Mouse (Mus musculus): Measurements from ENCODE around the gene Atp7b. TPM values are rescaled to one million over a fixed set of nuclear protein-coding genes. Genes with fewer than 3 reads are reported as not detected.

Gene Atp7b
- total RNA-seq, 2 experiments from 2014 or later = 1.4 to 1.6 TPM

Other genes starting within 250 kb of the Atp7b start
- gene Defb50, start 236.8 kb downstream of the Atp7b start, total RNA-seq (2021) = not detected
- gene Defb2, start 220.4 kb downstream of the Atp7b start, total RNA-seq (2021) = not detected
- gene Defb10, start 201.4 kb downstream of the Atp7b start, total RNA-seq (2021) = not detected
- gene Defb9, start 174.9 kb downstream of the Atp7b start, total RNA-seq (2021) = not detected
- not detected for gene Defb11, start 153.9 kb downstream of the Atp7b start, total RNA-seq (2021)
- gene Defb15, start 127.6 kb downstream of the Atp7b start, total RNA-seq (2021) = not detected
- not detected for gene Defb35, start 122.0 kb downstream of the Atp7b start, total RNA-seq (2021)
- gene Defb13, start 113.5 kb downstream of the Atp7b start, total RNA-seq (2021) = not detected
- not detected for gene Fam90a1a, start 101.6 kb downstream of the Atp7b start, total RNA-seq (2021)
- not detected for gene Ccdc70, start 90.5 kb downstream of the Atp7b start, total RNA-seq (2021)
- gene Alg11, start 416 bp upstream of the Atp7b start, total RNA-seq (2021) = 10 to 100 TPM; 38.3 to 40.5 TPM
- under 1 TPM; 0.12 to 0.15 TPM for gene Nek5, start 64.7 kb upstream of the Atp7b start, total RNA-seq (2021)
- gene Nek3, start 106.1 kb upstream of the Atp7b start, total RNA-seq (2021) = 1 to 10 TPM; 2.5 to 3.0 TPM
- under 1 TPM; 0.20 to 0.32 TPM for gene Ckap2, start 125.5 kb upstream of the Atp7b start, total RNA-seq (2021)
- 10 to 100 TPM; 23.7 to 25.5 TPM for gene Vps36, start 132.5 kb upstream of the Atp7b start, total RNA-seq (2021)
- 1 to 10 TPM; 2.6 to 3.1 TPM for gene Thsd1, start 167.0 kb upstream of the Atp7b start, total RNA-seq (2021)
- not detected for gene Tpte, start 223.1 kb upstream of the Atp7b start, total RNA-seq (2021)